Mouse (Mus musculus) ES-Bruce4 (cell line): Measurements from ENCODE around the gene Snx11. TPM values are rescaled to one million over a fixed set of nuclear protein-coding genes. Genes with fewer than 3 reads are reported as not detected.

Source experiments
- H3K27ac ChIP-seq: 2 replicates; pipeline ENCODE4 v1.5.1; 2012; ENCODE audit warnings: low read length, inconsistent platforms; ENCODE audit not compliant: insufficient read depth
- H3K27me3 ChIP-seq: 2 replicates; pipeline ENCODE4 v1.6.1; 2012; ENCODE audit warnings: mild to moderate bottlenecking, low read length, inconsistent platforms; ENCODE audit not compliant: control insufficient read depth, poor library complexity, insufficient read depth, severe bottlenecking
- H3K36me3 ChIP-seq: 2 replicates; pipeline ENCODE4 v1.6.1; 2012; ENCODE audit warnings: inconsistent platforms, mild to moderate bottlenecking, low read length, moderate library complexity; ENCODE audit not compliant: control insufficient read depth, poor library complexity, insufficient read depth, severe bottlenecking
- H3K4me1 ChIP-seq: one replicate; pipeline ENCODE4 v1.8.1; 2011; ENCODE audit warnings: low read length; ENCODE audit not compliant: control insufficient read depth, insufficient read depth
- H3K4me3 ChIP-seq: 2 replicates; pipeline ENCODE4 v1.5.1; 2011; ENCODE audit warnings: low read depth, mild to moderate bottlenecking, low read length
- H3K9ac ChIP-seq: 2 replicates; pipeline ENCODE4 v1.6.1; 2012; ENCODE audit warnings: low read depth, mild to moderate bottlenecking, inconsistent platforms; ENCODE audit not compliant: poor library complexity, severe bottlenecking
- H3K9me3 ChIP-seq: replicated peaks from 2 replicates; pipeline ENCODE4 v1.6.1; 2012; ENCODE audit warnings: mild to moderate bottlenecking, low read length, inconsistent platforms; ENCODE audit not compliant: control insufficient read depth, poor library complexity, insufficient read depth, severe bottlenecking
- CTCF ChIP-seq: IDR thresholded peaks from one replicate; pipeline ENCODE4 v1.8.1; 2011; ENCODE audit warnings: low read depth, low read length
- EP300 ChIP-seq: IDR thresholded peaks from 2 replicates; pipeline ENCODE4 v1.6.1; 2011; ENCODE audit warnings: low read depth, low read length; ENCODE audit not compliant: insufficient read depth
- POLR2A ChIP-seq: IDR thresholded peaks from one replicate; pipeline ENCODE4 v1.8.1; 2011; ENCODE audit warnings: low read length; ENCODE audit not compliant: insufficient read depth
- polyA plus RNA-seq: library from polyadenylated mRNA; stranded (reverse); fragments of >200 nt; gene quantifications from 2 replicates; pipeline ENCODE4 v1.2.4, GENCODE M21; 2011; ENCODE audit warnings: low read depth; ENCODE audit not compliant: missing spikeins, insufficient read depth, insufficient read length

Gene Snx11
- polyA plus RNA-seq = 27.3 and 31.1 TPM in 2 replicates

DNA sequence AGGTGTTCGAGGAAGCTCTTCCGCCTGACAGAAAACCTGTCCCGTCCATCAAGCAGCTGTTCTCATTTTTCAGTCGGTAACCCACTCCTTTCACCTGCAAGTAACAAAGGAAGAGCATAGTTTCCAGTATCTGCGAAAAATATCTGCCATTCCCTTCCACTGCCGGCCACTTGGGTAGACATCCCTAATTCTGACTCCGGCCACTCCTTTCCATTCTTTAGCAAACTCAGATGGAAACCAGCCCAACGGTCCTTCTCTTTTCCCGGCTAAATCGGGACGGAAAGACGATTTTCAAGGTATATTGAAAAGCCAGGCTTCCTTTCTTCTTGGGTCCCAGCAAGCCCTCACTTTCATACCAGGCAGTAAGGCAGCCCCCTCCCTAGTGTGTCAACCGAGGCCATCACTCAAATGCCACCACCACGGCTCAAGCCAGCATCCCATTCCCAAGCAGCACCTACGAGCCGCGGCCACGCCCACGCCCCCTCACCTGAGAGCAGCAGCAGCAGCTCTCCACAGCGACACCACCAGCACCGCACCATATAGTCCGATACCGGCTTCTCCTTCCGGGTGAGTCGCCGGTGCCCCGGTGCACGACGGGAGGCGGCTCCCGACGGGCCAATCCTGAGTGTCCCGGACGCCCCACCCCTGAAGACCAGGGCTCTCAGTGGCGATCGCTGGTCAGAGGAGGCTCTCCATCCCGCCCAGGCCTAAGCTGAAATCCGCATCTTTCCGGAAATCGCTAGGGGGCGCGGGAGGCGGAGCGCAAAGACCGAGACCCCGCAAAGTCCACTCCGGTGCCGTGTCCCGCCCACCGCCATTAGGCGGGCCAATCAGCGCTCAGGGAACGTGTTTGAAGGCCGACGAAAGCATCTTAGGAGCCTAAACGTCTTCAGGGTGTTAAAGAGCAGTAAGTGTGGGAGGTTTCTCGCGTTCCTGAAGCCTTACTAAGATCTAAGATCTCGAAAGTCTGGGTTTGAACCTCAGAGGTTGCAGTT lies at the start of gene Snx11:
Snx11 (minus strand) TSS at position 592 of the 995 bp plus-strand sequence.
- H3K27me3 ChIP-seq = no peaks in the 10 kb centered on the region
- peaks cover 5% of the 10 kb centered on the region; the same call in 1 of the 2 replicates for H3K36me3 ChIP-seq
- H3K9me3 ChIP-seq = no peaks in the 10 kb centered on the region
- peaks cover 3% of the 10 kb centered on the region for H3K4me1 ChIP-seq
- peak within 1 kb of the TSS; percentile 64 for H3K9ac ChIP-seq
- H3K27ac ChIP-seq = peak within 1 kb of the TSS; percentile 88
- TF ChIP-seq EP300 (0 out of 2 replicates have a peak, but pooled peaks have one; percentile 51), POLR2A (peak; percentile 74), CTCF (peak; percentile 29)
- peak within 1 kb of the TSS; percentile 85 for H3K4me3 ChIP-seq

GRCm38 (mm10) chr11:96826481-96826880 lies 49.1 kb upstream of the Snx11 start:
- Histone ChIP-seq H3K27me3 (no peaks in the 10 kb centered on the region), H3K27ac (peak overlapping the region; percentile 21), H3K4me3 (no peak overlapping the region), H3K36me3 (peaks cover 29% of the 10 kb centered on the region), H3K4me1 (peaks cover 2% of the 10 kb centered on the region), H3K9ac (peak overlapping the region; percentile 12; the same call in 1 of the 2 replicates), H3K9me3 (no peaks in the 10 kb centered on the region)
- TF ChIP-seq POLR2A (no peak), CTCF (no peak), EP300 (no peak)

- Histone ChIP-seq H3K4me3 (no peak overlapping the region), H3K27ac (peak overlapping the region; percentile 83), H3K27me3 (no peaks in the 10 kb centered on the region), H3K9ac (0 out of 2 replicates have a peak overlapping the region, but pooled peaks have one; percentile 2), H3K9me3 (no peaks in the 10 kb centered on the region), H3K4me1 (peaks cover 2% of the 10 kb centered on the region), H3K36me3 (peaks cover 45% of the 10 kb centered on the region)
- TF ChIP-seq CTCF (no peak), EP300 (no peak), POLR2A (no peak)
These were observed 47.6 kb upstream of the Snx11 start for GRCm38 (mm10) chr11:96824783-96825495.

DNA sequence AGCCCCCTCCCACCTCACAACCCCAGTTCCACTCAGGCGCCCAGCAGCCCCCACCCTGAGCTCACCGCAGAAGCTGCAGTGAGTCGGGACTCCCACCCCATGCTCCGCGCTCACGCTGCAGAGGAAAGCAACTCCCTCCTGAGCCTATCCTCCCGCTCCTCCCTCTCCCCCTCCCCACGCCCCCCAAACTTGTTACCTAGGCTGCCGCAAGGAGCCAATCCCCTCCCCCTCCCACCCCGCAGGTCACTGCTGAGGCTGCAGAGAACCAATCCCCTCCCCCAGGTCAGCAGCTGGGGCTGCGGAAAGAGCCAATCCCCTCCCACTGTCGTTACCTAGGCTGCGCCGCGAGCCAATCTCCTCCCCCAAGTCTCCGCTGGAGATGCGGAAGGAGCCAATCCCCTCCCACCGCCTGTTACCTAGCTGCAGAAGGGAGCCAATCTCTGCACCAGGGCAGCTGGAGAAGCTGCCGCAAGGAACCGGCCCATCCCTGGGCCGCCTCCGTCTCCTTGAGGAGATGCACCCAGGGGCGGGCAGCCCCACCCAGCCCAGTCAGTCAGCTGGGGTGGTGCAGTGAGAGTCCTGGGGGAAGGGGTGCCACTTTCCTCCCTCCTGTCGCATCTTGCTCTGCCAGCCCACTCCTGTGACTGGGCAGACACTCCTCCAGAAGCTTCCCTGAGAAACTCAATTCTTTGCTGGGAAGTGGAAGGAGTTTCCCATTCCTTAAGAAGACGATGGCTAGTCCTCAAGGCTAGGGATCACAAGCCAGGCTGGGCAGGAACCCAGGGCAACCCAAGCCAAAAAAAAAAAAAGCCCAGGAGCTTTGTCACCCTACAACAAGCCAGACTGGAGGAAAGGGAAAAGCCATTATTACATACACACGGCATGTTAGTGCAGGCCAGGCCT lies 46.8 kb upstream of the Snx11 start:
- H3K4me1 ChIP-seq = peaks cover 2% of the 10 kb centered on the region
- peaks cover 53% of the 10 kb centered on the region for H3K36me3 ChIP-seq
- no peaks in the 10 kb centered on the region for H3K27me3 ChIP-seq
- peak overlapping the region; percentile 83 for H3K27ac ChIP-seq
- peak overlapping the region; percentile 85 for H3K9ac ChIP-seq
- peak overlapping the region; percentile 75 for H3K4me3 ChIP-seq
- TF ChIP-seq POLR2A = no peak
- TF ChIP-seq EP300 = 0 out of 2 replicates have a peak, but pooled peaks have one; percentile 16
- H3K9me3 ChIP-seq = no peaks in the 10 kb centered on the region

GRCm38 (mm10) chr11:96823471-96823837 lies 46.1 kb upstream of the Snx11 start:
- Histone ChIP-seq H3K9me3 (no peaks in the 10 kb centered on the region), H3K36me3 (peaks cover 60% of the 10 kb centered on the region), H3K9ac (peak overlapping the region; percentile 85), H3K4me3 (peak overlapping the region; percentile 75), H3K4me1 (peaks cover 2% of the 10 kb centered on the region), H3K27ac (peak overlapping the region; percentile 54), H3K27me3 (no peaks in the 10 kb centered on the region)
- TF ChIP-seq CTCF = no peak
- no peak for TF ChIP-seq POLR2A
- TF ChIP-seq EP300 = no peak
